Mouse (Mus musculus): ENCODE results near the gene Apoh. TPM values are rescaled to one million over a fixed set of nuclear protein-coding genes. Genes with fewer than 3 reads are reported as not detected.

Gene Apoh
- under 1 TPM; 0.46 to 0.64 TPM for total RNA-seq (2021)

DNA sequence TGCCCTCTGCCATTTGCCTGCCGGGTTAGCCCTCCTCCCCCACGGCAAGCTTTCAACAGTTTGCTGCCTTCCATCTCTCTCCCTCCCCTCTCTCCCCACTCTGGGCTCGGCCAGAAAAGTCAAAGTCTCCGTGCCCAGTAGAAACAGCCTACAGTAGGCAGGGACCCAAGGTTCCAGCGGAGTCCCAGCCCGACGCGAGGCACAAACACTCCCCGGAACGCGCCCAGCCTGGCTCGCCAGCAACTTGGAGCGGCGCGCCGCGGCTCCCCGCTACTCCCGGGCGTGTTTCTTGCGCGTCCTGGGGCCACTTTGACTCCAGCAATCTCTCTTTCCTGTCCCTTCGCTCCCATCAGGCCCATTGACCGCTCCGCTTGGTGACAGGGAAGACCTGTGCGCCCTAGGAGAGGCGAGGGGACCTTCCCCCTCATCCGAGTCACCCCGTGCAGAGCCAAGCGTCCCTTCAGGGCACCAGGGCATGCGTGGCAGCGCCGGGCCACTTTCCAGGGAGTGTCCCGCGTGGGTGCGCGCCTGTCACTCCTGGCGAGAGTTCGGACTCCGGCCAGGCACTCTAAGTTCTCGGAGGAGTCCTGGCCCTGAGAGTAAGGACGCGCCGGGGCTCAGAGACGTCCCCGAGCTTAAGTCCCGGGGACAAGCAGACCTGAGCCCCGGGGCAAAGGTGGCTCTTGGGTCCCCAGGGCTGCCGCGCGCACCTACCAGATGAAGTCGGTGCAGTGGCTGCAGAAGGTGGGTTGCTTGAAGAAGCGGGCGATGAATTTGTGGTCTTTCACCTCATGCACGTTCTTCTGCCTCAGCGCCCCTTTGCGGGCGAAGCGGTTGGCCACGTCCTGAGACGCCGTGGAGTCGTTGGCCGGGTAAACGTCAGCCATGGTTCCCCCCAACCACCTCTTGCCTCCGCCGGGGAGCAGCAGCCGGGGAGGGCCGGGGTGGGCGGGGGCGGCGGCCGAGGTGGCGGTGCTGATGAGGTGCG is at the start of gene Apoh:
Apoh (plus strand) TSS at position 574 of the 988 bp plus-strand sequence.
- intact Hi-C loops (cut with DNase I) = loop anchor here (2.0 kb wide), 2 partner anchors 122 to 214 kb away; no protein-coding TSS in a partner anchor
- DNase-seq (ENCODE audit: low spot score in 2 of 2) = peak in 1 of 2 experiments; percentile 46

DNA sequence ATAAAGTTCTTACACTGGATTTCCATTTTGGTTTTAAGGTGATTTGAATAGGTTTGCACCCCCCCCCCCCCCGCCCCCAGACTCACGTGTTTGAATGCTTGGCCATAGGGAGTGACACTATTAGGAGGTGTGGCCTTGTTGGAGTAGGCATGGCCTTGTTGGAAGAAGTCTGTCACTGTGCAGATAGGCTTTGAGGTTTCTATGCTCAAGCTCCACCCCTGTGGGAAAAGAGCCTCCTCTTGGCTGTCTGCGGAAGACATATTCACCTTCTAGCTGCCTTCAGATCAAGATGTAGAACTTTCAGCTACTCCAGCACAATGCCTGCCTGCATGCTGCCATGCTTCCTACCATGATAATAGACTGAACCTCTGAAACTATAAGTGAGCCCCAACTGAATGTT is 49.3 kb upstream of the Apoh start:
- intact Hi-C loops (cut with DNase I) = no loop called here
- no peak for DNase-seq (ENCODE audit: low spot score in 2 of 2)

DNA sequence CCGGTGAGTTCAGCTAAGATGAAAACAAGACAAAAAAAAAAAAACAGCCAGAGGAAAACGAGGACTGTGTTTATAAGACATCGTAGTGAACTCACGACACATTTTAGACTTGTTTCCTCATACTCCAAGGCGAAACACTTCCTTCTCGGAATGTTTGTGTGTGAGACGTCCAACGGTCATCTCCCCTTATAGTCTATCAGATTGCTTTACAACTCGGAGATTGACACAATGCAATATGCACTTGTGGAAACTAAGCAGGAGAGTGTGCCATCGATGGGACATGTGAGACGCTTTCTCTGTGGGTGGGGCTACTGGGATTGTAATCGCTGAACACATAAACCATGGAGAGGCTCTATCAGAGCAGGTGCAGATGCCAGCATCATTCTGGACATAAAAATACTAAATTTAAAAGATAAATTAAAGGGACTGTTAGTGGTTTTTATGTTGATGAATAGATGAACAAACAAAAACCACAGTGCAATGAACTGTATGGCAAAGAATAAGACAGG is 48.8 kb upstream of the Apoh start:
- intact Hi-C loops (cut with DNase I) = no loop called here
- DNase-seq (ENCODE audit: low spot score in 2 of 2) = no peak

DNA sequence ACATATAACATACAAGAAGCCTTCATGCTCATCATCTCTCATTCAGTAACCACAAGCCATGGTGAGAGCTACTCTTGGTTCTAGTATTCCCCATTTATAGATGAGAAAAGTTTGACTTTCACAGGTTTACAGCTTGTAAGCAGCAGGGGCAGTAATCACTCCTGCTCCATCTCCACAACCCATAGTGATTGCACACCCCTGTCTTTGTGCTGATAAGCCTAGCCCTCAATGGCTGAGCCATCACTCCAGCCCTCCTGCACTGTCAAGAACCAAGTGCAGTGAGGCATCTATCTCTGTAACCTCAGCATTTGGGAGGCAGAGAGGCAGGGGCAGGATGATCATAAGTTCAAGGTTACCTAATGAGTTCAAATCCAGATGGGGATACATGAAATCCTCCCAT is 47.8 kb upstream of the Apoh start:
- intact Hi-C loops (cut with DNase I) = no loop called here
- no peak for DNase-seq (ENCODE audit: low spot score in 2 of 2)

DNA sequence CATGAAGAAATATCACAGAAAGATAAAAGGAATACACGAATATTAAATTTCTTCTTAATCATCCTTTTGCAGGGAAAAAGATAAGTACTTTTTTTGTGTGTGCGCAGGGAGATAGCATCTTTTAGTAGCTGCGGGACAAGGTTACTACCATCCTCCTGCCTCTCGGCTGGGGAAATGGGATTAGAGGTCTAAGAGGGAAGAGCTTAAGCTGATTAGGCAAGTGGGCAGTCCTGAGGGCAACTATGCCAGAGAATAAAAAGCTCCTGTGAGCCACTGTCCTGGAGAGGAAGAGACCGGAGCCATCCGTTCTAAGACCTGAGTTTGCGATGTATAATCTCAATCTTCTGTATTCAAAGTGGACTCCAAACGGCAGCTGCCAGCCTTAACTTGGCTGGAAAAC is 45.2 kb upstream of the Apoh start:
- DNase-seq (ENCODE audit: low spot score in 2 of 2) = no peak
- intact Hi-C loops (cut with DNase I) = no loop called here

DNA sequence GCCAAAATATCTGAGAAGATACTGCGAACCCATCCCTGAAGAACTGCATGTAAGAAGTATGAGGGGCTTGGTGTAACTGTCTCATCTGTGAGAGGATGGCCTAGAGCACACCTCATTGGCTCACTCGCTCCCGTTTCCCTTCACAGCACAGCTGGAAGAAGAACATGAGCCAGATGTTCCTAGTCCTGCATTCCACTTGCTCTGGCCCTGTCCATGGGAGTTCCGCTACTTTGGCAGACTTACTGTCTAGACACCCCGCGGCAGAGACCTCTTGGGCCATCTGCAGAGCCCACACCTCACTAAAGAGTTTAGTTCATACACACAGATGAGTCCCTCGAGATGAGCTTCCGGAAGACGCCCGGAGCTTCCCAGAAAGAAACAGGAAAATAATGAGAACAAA is 43.2 kb upstream of the Apoh start:
- intact Hi-C loops (cut with DNase I) = no loop called here
- DNase-seq (ENCODE audit: low spot score in 2 of 2) = no peak

DNA sequence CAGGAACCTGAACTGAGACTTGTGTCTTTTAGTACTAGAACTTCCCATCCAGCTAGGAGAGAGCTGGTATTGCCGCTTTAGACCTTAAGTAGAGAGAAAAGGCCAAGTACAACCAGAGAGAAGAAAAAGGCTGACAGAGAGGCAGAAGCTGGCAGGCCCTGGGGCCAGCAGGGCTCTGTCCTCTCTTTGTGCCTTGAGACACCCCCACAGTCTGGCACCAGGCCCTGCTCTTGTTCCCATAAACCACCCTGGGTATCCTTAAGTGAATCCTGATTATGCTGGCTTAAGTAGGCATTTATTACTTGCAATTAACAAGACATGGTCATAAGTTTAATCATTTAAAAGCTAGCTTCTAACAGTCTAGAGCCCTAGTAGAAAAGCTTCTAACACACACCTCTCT is 42.7 kb upstream of the Apoh start:
- DNase-seq (ENCODE audit: low spot score in 2 of 2) = no peak
- intact Hi-C loops (cut with DNase I) = no loop called here

DNA sequence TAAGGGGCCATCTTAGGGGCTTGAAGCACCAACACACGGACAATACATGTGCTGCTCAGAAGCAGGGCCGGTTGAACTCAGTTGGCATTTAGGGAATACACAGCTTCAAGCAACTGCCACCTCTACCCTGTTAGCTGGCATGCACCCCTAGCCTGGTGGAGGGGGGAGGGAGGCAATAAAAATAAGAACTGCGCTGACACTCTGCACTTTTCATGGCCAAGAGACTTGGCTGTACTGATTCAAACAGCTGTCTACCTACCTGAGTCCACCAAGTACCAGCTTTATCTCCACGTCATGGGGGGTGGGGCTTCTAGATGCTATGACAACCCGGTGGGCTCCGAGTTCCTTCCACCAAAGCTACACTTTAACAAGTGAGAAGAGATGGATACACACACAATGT is 42.1 kb upstream of the Apoh start:
- intact Hi-C loops (cut with DNase I) = no loop called here
- DNase-seq (ENCODE audit: low spot score in 2 of 2) = no peak

DNA sequence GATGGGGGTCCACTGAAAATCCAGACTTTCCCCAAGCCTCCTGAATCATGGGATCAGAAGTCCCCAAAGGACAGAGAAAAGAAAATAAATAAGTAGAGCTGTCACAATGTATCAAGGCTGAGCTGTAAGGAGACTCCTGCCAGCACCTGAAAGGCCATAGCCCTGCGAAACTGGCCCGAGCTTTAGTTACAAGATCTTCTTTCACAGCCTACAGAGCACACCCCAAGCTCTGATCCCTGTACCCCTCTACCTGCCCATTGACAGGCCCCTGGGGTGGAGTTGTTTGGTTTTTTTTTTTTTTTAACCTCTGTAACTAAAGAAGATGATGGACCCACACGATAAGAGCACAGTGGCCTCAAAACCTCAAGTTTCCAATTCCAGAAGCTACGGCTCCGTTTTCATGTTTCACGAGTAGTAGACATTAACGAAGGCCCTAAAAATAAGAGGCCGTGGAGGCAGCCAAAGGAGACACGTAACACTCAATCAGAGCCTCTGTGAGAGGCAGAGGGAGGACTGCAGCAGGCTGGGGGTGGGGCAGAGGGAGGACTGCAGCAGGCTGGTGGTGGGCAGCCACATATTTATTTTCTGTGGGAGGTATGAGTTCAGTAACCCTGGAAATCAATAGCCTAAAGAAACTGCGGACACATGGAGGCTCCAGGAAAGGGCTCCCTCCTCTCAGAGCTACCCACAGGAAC is 41.2 kb upstream of the Apoh start:
- DNase-seq (ENCODE audit: low spot score in 2 of 2) = no peak
- intact Hi-C loops (cut with DNase I) = no loop called here

DNA sequence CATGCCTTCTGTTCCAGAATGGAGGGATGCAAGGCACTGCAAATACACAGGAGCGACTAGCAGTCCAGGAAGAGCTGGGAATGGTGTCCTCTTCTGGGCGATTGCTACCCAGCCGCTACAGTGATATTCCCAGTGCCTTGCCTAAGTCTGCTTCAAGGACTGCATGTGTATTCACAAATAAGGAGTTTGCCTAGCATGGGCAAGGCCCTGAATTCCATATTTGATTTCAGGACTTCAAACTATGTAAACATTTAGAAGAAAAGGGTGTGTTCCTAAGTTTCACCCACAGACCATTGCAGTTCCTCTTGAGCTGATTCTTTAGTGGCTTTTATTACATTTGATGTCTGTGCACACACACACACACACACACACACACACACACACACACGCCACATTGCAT is 39.4 kb upstream of the Apoh start:
- intact Hi-C loops (cut with DNase I) = no loop called here
- DNase-seq (ENCODE audit: low spot score in 2 of 2) = no peak

DNA sequence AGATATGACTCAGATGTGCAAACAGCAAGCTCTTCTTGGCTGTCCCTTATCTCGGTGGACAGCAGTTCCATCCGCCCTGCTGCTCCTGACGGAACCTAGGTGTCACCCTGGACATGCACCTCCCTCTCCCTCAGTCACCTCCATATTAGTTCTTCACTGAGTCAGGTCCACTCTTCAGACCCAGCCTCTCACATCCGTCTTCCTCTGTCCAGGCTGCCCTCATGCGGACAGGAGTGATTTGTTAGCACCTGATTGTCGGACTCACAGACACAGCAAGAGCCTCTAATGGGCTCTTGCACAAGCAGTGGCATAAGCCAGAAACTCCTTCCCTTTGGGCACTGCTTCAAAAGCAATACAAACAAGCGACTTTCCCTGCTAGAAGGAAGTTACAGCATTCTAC is 35.9 kb upstream of the Apoh start:
- intact Hi-C loops (cut with DNase I) = no loop called here

DNA sequence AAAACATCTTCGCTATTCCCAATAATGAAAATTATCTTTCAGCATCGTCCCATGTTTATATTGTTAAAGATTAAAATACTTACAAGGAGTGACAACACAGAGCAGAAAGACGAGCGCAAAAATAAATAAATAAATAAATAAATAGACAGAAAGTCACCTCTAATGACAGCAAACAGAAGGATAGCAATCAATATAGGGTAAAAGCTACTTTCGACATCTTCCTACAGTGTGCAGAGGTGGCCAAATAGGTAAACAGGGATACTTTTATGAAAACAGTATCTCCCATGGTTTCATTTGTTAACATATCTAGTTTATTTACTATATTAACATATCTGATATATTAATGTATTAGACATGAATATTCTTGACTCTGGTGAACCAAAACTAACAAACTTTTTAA is 34.9 kb upstream of the Apoh start:
- DNase-seq (ENCODE audit: low spot score in 2 of 2) = no peak
- intact Hi-C loops (cut with DNase I) = no loop called here

More for the DNA sequence above, 35.9 kb upstream of the Apoh start:
- no peak for DNase-seq (ENCODE audit: low spot score in 2 of 2)

DNA sequence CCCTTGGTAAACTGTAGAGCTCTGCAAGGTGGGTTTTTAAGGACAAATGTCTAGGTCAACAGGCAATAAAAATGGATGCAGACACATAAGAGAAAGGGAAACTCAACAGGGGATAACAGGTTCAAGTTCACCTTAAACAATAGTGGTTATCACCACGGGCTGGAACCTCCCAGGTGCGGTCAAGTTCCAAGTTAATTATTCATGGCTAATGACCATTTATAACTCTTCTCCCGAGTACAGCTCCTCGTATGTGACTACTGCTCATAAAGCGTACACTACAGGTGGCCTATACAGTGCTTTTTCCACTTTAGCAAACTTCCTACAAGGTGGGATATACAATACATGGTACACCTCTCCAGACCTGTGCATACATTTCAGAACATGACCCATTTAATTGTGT is 33.4 kb upstream of the Apoh start:
- intact Hi-C loops (cut with DNase I) = no loop called here
- no peak for DNase-seq (ENCODE audit: low spot score in 2 of 2)

DNA sequence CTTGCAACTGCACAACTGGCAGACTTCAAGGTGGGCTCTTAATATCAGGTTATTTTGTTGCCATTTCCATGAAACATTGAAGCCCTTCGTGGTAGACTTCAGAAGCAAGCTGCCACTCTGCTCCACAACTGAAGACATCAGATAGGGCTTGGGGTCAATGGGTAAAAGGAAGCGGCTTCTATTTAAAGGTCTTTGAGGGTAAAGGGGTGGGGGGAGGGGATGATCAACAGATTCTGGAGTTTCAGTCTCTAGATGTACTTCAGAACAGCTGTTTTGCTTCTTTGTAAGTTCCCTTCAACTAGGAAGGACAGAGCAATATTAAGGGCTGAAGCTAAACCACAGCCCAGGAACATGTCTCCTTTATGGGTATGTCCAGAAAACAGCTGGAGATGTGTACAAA is 31.2 kb upstream of the Apoh start:
- DNase-seq (ENCODE audit: low spot score in 2 of 2) = no peak
- intact Hi-C loops (cut with DNase I) = no loop called here

DNA sequence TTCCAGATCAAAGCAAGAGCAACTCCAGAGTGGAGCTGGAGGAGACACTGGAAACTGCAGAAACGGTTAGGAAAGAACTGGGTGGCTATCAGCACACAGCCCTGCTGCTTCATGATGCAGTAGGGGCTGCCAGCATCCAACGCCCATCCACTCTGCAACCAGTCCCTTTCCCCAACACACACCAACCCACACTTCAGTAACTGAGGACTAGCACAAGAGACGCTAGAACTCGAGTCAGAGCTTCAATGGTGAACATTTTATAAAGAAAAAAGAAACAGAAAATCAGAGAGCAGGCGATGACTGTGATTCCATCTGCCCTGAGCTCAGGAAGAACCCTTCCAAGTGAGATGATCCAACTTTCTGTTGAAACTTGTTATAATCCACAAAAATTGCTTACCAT is 30.6 kb upstream of the Apoh start:
- DNase-seq (ENCODE audit: low spot score in 2 of 2) = peak in 1 of 2 experiments; percentile 55
- intact Hi-C loops (cut with DNase I) = no loop called here

DNA sequence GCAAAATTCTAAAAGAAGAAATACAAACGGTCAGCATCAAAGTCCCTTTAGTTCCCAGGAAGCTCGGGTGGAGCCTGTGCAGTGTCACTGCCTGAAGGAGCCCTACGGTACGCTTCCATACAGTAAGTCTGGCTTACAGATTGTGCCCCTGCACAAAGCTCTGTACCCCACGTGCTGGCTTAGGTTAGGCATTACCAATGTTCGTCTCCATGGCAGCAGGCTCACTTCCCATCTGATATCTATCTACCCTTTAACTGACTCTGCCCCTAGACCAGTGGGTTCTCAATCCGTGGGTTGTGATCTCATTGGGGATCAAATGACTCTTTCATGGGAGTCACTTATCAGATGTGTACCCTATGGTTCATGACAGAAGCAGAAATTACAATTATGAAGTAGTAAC is 27.4 kb upstream of the Apoh start:
- no peak for DNase-seq (ENCODE audit: low spot score in 2 of 2)
- intact Hi-C loops (cut with DNase I) = no loop called here

DNA sequence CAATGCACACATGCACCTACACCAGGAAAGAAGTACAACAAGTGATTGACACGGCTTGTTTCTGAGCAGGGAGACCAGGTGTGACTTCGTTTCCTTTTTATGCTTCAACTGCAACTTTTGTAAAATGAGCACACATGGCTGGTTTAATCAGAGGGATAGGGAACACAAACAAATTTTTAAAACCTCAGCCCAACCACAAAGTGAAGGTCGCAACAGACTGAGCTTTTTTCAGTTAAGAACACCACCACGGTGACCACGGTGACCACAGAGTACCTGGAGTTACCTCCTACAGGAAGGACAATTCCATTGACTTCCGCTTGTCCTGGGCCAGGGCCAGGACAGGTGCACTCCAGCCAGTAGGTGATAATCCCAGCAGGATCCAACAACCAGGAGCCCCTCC is 25.3 kb upstream of the Apoh start:
- intact Hi-C loops (cut with DNase I) = no loop called here
- no peak for DNase-seq (ENCODE audit: low spot score in 2 of 2)

DNA sequence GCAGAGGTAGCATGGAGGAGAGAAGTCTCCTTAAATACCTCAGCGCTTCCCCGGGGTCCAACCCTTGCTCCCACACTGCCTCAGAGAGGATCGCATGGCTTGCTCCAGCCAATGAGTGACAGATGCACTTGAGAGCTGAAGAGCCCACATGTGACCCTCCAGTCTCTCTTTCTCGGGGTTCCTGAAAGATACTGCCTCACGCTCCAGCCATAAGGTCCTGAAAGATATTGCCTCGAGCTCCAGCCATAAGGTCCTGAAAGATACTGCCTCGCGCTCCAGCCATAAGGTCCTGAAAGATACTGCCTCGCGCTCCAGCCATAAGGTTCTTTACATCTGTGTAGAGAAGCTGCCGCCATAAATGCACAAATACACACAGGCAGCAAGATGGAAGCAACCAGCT is 24.0 kb upstream of the Apoh start:
- no peak for DNase-seq (ENCODE audit: low spot score in 2 of 2)
- intact Hi-C loops (cut with DNase I) = no loop called here

DNA sequence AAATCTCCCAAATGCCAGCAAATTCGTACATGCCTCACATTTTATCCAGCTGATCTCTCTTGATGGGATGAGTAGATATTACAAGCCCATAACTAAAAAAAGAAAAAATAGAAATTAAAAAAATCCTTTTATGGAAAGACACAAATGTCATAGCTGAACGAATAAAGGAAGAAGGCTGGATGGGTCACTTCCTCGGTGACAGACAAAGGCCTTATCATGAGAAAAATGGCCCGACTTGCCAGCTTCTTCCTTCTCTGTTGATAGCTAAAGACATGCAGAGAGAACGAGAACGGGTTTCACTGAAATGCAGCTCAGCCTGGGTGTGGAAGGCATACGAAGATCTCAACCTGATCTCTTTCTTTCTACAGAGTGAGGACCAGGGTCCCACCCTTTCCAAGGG is 22.6 kb upstream of the Apoh start:
- no peak for DNase-seq (ENCODE audit: low spot score in 2 of 2)
- intact Hi-C loops (cut with DNase I) = no loop called here

DNA sequence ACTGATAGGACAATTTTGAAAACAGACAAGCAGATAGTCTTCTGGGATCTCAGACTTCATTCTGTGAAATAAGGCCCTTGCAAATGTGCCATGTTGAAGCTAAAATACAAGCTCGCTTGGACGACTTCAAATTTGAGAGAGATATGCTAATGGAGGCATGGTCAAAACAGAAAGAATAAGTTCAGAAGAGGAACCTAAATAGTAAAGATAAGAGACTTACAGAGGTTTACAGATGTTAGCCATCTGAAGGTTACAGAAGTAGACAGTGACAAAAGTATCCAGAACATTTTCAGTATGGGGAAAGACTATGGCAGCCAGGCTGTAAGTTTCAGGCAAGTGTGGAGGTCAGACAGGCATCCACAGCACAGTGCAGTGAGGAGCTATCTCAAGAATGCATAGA is 21.0 kb upstream of the Apoh start:
- no peak for DNase-seq (ENCODE audit: low spot score in 2 of 2)
- intact Hi-C loops (cut with DNase I) = no loop called here

DNA sequence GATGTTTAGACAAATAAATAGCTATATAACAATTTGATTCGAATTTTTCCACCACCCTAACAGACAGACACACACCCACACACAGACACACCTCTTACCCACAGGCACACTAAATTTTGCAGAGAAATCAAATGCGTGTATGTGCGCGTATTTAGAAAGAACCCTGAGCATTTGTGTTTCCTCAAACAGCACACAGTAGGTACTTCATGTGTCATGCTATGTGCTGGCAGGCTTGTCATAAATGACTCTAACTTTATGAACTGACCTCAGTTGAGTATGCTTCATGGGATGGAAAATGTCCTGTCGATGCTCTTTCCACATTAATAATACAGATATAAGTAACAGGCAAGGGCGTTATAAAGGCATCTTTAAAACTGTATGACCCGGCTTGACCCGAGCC is 17.2 kb upstream of the Apoh start:
- intact Hi-C loops (cut with DNase I) = no loop called here

More for the DNA sequence above, 17.2 kb upstream of the Apoh start:
- no peak for DNase-seq (ENCODE audit: low spot score in 2 of 2)

Measured in left cerebral cortex, postnatal 25 days (tissue).